Mouse (Mus musculus) layer of hippocampus, adult 9-10 months (tissue): Measurements from ENCODE around the gene Vgll4.

Experiments used
- DNase-seq: peaks from one replicate; pipeline ENCODE4 v3.0.0; 2022; ENCODE audit warnings: low spot score

The Vgll4 gene

DNA sequence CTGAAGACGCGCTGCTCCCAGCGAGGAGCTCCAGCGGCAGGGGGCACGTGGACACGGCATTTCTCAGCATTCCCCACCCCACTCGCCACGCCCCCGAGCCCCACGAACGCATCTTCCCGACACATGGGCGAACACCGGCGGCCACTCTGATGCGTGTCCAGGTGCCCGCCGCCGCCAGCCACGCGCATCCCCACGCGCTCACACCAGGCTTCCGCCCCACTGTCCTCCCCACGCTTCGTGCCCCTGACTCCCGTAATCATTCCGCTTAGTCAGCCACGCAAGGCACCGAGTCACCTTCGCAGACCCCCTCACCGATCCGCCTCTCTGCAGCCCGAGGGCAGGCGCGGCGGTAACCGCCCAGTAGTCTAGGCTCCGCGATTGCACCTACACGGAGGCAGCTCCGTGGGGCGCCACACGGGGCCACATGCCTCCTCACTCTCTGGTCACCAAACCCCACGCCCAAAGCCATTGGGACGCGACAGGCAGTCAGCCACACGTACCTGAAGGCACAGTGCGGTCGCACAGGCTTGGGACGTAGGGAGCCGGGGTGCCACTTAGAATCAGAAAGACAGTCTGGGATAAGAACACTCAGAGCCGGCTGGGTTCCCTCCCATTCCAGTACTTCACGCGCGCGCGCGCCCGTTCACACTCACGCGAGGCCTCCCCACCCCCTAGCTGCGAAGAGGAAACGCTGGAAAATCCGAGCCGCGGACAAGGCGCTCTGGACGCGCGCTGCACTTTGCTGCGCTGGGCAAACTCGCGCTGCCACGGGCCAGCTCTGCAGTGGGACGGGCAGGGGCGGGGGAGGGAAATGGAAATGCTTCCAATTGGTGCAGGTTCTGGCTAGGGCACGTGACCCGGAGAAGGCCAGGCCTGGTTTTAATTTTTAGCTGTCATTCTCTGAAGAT, at the start of gene Vgll4:
Gene Vgll4, minus strand, starts transcription at position 782 of the 908 bp plus-strand sequence.
- no peak for DNase-seq

DNA sequence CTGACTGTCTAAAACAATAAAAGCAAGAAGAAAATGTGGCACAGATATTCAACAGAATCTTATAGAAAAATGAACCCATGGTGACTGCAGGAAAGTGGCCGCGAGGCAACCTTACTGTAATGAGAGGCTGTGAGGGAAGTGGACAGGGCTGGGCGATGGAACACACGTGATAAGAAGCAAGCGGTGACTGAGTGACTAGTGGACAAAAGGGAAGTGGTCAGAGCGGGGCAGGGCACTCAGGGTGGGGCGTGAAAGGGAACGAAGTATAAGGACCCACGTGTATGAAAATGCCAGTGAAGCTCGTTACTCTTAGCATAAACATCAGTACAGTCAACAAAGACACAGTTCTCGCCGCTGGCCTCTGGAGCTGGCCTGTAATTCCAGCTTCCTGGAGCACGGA, 45.7 kb upstream of the Vgll4 start:
- DNase-seq, result no peak

DNA sequence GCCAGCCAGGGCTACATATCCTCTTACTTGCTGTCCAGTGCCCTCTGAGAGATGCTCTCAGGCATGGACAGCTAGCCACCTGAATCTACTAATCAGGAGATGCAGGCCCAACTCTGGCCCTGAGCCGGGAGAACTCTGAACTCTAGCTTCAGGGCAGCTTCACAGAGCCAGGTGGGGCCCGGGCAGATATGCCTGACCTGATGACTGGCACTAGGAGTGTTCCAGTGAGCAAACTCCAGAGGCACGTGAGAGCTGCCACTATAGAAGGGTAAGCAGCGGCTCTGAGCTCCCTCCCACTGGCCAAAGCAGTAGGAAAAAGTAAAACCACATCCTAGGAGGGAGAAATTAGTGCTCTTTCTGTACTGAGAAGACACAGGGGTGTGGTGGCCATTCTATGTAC, 43.8 kb upstream of the Vgll4 start:
- no peak for DNase-seq

DNA sequence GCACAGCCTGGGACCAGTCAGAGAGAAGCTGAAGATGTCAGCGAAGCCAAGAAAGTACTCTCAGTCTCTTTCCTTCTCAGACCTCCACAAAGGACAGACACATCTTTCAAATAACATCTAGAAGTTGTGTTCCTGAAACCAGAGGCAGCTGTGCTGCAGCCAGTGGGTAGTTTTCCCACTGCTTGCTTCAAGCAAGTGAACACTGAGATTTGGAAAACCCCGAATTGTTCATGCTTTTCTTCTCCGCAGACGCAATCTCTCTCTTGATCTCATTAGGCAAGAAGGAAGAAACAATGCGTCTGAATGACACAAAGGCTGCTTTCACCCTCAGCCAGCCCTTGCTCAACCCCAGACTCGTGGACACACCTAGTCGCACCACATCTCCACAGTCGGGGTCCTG, 42.0 kb upstream of the Vgll4 start:
- no peak for DNase-seq

DNA sequence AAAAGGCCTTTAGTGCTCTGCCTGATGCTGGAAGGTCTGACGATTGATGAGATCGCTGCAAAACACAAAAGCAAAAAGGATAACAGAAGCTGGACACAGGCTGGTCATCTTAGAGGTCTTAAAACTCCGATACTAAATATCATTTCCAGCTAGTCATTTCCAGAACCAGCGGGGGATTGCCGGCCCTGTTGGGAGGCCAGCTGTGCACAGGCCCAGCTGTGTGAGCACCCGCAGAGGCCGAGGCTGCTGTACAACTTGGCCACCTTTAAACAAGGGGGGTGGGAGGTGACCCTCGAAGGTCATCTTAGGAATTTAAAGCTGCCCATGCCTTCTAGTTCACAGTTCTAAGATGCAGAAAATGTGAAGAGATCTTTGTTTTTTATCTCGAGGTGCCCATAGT, 41.0 kb upstream of the Vgll4 start:
- DNase-seq, result no peak

DNA sequence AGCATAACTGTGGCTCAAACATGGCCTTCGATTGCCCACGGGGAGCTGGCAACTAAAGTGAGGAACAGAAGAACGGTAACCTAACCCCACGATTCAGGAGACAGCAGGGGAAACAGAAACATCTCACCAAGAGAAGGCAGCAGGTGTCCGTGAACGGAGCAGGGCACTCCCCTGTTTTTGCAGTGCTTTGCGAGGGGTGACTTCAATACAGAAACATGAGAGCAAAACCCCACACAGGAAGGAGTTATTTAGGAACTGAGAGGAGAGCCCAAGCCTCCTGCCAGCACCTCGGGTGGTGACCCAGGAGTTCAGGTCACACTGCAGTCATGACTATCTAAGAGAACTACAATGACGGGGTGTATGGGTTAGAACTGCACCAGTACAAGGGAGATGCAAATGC, 40.5 kb upstream of the Vgll4 start:
- no peak for DNase-seq

DNA sequence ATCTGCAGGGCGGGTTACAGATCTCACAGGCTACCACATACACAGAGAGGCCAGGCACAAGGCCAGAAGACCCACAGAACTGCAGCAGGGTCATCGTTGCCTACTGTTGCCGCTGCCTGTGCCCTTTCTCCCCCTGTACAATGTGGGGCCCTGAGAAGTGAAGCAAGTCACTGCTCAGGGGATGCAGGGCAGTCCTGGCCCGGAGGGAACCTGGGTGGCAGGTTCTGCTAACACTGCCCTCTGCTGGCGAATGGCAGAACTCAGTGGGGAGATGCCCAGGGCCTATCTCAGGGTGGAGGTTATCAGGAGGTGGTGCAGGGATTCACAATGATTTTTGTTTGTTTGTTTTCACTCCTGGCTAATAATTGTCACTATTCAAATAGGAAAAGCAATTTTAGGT, 37.9 kb upstream of the Vgll4 start:
- DNase-seq, result peak; percentile 49

DNA sequence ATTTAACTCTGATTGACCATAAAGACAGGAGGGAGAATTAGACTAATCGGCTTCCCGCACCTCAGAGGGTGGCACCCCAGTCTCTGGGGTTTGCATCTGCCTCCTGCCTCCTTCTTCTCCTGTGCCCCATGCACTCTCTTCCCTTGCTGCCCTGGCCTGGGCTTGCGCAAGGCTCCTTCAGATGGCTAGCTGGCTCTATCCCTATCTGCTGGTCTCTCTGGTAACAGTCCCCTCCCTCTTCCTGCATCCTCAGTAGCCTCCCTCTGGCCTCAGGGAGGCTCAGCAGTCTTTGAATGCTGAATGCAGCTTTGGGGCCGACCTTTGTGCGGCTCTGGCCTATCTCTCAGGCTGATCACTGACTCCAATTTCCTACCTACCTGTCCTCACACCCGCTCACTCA, 37.2 kb upstream of the Vgll4 start:
- DNase-seq, result no peak

DNA sequence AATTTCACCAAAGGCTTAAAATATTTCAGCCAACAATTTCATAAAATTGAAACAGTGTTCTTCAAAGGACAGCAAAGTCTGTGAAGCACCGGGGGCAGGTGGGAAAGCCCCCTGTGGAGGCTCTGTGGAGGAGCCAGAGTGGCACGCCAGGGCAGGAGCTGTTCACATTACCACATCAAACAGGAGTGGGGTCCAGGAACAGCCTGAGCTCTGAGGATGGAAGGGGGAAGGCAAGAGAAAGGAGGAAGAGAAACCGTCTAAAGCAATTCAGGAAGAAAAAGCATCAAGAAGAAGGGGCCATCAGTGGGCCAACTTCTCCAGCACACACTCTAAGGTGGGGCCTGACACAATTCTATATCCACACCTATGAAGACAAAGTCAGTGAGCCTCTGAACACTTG, 36.3 kb upstream of the Vgll4 start:
- DNase-seq, result no peak

DNA sequence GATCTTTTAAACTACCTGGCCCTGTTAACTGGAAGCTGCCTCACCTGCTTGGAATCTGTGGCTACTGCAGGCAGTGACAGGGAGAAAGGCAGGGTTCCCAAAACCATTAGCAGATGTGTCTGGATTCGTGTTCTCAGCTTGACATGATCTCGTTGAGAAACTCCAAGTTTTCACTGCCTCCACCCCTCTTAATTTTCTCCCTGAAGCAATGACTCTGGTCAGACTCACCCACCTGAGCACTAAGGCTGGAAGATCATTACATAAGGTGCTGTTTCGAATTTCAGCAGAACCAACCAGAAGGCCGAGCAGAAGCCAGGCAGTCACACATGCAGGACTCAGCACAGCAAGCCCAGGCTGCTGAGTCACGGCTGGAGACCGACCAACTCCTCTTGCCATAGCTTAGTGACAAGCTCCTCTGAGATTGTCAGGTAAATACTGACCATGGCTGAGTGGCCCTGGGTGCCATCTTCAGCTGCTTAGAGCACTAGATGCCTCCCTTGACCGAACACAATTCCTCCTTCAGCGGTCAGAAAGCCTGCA, 35.6 kb upstream of the Vgll4 start:
- DNase-seq, result peak; percentile 47

DNA sequence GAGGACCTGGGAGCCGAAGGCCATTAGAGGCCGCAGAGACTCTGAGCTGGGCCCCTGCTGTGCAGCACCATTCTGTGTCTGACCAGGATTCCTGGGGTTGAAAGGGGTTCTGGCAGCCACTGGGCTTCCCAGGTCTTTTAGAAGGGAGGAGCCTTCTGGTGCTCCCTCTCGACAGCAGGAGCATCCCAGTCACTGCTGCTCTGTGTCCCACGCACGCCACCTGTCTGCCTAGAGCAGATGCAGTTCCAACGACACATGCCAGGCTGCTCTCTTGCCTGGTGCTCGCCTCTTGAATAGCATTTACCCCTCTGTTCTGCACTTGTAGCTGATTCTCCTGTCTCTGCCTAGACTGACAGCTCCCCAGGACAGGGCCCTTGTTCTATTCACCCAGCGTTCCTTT, 34.8 kb upstream of the Vgll4 start:
- peak; percentile 73 for DNase-seq

DNA sequence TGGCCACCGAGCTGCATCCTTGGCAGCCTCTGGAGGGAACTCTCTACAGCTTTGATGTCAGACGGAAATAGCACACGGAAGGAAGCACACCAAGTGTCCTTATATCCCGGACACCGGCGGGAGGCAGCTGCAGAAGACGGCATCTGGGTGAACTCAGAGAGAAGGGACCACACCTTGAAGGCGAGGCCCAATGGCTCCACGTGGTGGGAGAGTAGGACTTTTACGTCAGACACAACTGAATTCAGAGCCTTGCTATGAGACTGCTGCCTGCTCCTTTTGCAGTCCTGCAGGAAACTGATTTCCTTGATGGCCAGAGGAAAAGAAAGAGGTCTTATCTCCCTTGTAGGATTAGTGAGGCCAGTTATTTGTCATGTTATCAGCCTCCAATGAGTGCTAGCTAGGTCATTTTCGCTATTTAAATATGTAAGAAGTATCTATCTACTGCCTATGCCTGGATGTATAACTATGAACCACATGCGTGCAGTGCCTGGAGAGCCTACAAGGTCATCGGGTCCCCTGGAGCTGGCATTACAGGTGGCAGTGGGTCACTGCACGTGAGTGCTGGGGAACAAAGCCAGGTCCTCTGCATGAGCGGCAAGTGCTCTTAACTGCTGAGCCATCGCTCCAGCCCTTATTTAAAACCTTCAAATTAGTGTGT, 28.7 kb upstream of the Vgll4 start:
- DNase-seq, result no peak

DNA sequence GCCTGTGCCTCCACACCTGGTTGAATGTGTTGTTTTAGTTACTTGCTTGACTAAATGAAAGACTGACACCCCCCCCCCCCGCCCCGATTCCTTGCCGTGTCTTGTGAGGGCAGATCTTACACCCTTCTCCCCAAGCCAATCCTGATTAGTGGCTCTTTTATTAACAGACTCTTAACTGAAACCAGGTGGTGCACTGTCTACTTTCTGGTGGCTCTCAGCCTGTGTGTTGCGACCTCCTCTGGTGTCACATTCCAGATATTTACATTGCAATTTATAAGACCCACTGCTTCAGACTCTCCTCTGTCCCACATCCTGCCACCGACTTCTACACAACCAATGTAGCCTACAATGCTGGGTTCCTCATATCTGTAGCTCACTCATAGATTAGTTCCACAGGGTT, 27.7 kb upstream of the Vgll4 start:
- DNase-seq, result no peak

DNA sequence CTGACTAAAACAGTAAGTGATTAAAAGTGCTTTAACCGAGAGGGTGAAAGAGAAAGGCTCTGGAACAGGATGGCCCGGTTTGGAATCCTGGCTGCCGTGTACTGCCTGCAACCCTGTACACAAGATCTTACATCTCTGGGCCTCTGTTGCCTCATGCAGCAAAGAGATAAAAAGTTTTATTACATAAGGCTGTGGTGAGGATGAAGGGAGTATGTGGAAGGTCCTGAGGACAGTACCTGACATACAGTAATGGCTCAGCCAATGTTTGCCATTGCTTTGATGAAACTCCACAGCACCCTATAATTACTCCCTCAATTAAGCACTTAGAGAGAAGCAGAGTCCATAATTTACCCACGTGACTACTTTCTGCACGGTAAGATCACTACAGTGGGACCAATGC, 27.1 kb upstream of the Vgll4 start:
- no peak for DNase-seq

DNA sequence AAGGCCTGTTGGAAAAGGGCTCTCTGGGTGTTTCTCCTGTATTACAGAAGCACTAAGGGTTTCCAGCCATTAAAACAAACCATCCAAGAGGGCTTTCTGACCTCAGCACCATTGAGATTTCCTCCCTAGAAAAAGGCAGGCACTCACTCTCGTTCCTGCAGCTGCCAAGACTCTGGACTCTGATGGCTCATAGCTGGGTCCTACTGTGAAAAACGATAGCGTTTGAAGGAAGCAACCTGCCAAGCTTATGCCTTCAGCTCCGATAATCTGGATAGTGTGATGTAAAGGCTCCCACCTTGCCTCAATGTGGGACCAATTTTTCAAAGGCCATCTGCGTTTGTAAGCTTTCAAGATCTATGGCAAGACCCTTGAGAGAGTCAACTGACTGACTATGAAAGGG, 24.3 kb upstream of the Vgll4 start:
- DNase-seq, result no peak

DNA sequence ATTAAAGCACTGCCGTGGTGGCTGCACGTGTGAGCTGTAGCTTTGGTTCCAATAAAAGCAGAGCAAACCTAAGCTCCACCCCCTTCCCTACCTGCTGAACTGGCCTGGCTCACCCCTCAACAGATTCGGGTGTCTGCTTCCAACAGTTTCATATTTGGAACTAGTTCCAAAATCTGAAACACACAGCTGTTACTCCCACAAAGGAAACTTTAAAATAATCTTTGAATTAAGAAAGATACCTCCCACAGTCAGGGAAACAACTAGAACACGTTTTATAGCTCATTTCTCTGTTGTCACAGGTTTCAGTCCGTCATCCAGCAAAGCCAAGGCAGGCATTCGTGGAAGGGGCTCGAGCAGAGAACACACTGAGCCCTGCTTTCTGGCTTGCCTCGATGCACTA, 23.9 kb upstream of the Vgll4 start:
- DNase-seq, result peak; percentile 33

DNA sequence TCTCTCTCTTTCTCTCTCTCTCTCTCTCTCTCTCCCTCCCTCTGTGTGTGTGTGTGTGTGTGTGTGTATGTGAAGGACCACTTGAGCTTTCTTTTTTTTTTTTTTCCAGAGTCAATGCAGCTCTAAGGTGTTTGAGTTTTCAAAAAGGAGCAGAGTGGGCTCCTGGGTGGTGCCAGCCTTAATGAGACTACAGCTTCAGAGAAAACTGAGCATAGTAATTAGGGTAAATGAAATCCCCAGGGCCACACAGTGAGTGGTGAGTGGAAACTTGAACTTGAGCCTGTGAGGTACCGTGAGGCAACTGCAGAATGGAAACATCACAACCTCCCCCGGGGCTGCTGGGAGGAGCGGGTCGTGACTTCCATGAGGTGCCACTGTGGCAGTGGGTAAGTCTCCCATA, 22.1 kb upstream of the Vgll4 start:
- DNase-seq, result no peak

DNA sequence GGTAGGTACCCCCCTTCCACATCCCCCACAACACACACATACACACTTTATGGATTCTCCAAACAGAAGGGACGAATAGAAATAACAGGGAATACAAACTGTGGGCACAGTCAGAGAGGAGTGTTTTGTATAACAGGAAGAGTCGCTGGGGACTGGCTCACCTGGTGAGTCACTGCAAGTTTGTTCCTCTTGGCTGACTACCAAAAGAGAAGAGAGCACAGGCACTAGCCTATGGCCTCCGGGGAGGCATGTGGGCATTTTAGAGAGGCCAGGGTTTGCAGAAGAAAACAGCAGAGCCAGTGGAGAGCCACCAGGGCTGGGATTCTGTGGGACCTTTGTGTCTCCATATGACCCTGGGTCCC, 18.8 kb upstream of the Vgll4 start:
- no peak for DNase-seq

DNA sequence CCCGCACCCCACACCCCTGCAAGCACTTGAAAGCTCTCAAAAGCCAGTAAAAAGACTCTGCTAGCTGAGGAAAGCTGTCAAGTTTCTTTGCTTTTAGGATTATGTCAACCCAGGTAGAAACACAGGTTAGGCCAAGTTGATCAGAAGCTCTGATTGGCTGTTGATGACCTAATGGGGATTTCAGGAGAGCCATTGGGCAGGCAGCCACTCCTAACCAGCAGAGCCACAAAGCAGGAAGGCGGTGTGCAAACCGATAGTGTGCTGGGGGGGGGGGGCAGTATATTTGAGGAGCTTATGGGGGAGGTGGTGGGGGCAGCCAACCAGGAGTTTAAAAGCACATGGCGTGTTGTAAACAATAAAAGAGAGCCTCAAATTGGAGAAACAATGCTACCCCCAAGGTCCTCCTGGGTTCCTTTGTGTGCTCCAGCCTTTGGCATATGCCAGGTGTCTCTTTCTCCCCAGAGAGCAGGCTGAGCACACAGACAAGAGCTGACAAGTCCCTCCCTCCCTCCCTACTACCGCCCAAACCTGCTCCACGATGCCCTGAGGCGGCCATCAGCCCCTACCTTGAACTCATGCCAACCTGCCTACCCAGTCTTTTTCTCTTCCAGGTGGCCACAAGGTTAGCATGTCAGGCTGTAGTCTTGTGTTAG, 18.3 kb upstream of the Vgll4 start:
- DNase-seq, result no peak

DNA sequence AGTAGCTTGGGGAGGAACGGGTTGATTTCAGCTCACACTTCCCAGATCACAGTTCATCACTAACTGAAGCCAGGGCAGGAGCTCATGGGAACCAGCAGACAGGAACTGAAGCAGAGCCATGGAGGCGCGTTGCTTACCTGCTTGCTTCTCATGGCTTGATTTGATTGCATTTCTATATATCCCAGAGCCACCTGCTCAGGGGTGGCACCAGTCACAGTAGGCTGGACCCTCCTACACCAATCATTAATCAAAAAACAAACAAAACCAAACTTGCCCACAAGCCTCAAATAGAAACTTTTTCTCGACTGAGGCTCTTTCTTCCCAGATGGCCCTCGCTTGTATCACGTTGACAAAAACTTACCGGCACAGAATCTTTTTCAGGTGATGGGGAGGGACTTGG, 12.9 kb upstream of the Vgll4 start:
- no peak for DNase-seq

DNA sequence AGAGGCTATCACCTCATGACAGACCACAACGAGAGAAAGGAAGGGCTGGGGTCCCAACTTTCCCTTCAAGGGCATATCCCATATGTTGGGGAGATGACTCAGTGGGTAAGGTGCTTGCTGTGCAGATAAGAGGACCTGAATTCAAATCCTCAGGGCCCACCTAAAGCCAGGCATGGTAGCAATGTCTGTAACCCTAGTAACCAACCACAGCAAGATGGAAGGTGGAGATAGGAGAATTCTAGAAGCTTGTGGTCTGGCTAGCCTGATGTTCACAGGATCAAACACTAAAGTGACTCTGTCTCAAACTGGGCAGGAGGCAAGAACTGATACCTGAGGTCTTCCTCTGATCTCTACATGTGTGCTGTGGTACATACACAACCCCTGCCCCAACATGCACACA, 9.9 kb upstream of the Vgll4 start:
- DNase-seq, result no peak

DNA sequence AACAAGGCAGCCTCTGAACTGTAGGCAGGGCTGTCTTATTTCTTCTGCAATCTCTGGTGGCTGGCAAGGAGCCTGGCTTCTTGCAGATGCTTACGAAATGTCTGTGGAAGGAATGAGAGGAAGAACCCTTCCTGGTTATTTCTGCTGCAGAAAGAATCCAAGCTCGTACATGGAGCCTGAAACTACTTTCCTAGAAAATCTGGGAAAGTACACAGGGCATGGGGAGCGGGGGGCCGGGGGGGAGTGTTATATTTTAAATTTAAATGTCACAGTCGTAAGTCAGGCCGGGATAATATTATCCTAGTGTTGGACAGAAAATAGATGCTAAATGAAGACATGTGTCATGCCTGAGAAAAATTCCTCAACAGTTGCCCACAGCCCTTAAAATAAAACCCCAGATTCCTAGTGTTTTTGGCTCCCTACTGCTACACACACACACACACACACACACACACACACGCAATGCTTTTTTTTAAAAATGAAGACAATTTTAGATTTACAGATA, 7.2 kb upstream of the Vgll4 start:
- no peak for DNase-seq

DNA sequence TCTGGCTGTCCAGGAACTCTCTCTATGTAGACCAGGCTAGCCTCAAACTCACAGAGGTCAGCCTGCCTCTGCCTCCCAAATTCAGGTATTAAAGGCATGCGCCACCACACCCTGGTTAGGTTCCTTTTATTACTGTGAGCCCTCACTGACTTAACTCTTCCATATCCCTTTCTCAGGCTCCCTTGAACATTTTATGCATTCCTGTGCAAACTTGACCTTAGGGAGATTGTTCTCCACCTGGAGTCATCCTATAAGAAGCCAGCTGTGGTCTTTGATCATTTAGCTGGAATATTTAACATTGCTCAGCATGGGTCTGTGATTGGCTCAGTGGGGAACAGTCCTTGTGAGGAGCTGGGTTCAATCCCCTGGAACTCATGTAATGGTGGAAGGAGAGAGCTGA, 4.5 kb upstream of the Vgll4 start:
- no peak for DNase-seq
